ENCODE assay signal across 10 mouse cellular contexts in the genomic region with DNA sequence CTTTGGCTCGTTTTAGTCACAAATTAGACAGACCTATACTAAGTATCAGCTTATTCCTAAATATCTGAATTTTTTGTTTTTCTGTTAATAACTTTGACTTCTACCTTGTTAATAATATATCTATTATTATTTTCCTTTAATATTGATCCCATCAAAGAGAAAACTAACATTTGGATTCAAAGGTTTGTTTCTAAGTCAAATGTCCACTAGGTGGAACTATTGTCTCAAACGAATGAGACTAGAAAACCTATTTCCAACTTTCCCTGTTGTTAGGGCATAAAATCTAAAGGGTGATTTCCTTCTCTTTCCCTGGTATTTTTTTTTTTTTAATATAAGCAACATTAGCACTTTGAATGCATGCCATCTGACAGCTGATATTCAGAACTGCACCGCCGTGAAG. TPM values are rescaled to one million over a fixed set of nuclear protein-coding genes. Genes with fewer than 3 reads are reported as not detected.
DNase-seq lines count a peak whose midpoint lies in the region; ATAC-seq lines count a peak whose summit lies in the region.
"Had no signal": no experiment of that assay in that cellular context is flagged by ENCODE, and none has a peak within 500 bp of the region (broad histone marks: within the 10 kb centered on the region; RNA-seq: fewer than 3 reads in every experiment).

No protein-coding gene starts in this region.

- no peak overlapping the region for H3K9ac ChIP-seq in hindbrain, embryonic 16.5 days (ENCODE audit: low read depth, low read length)
- H3K9ac ChIP-seq: heart, embryonic 15.5 days had no signal

- H3K4me1 ChIP-seq in hindbrain, embryonic 16.5 days (ENCODE audit: control insufficient read depth, insufficient read depth, low read depth, low read length): no peaks in the 10 kb centered on the region
- no peaks in the 10 kb centered on the region for H3K4me1 ChIP-seq in hindbrain, embryonic 10.5 days (replicated peaks)
- H3K4me1 ChIP-seq: heart, embryonic 15.5 days had no signal

- H3K4me3 ChIP-seq in hindbrain, embryonic 16.5 days (ENCODE audit: low read length): no peak overlapping the region
- no peak overlapping the region for H3K4me3 ChIP-seq in hindbrain, embryonic 10.5 days
- H3K4me3 ChIP-seq: heart, embryonic 15.5 days had no signal

- ATAC-seq in hindbrain, embryonic 16.5 days: peak; percentile 50; the same call in 1 of the 2 replicates
- ATAC-seq: activated CD4-positive, CD25-positive, alpha-beta regulatory T cell, adult 4 months had no signal

- H3K36me3 ChIP-seq in hindbrain, embryonic 16.5 days (ENCODE audit: control insufficient read depth, insufficient read depth, low read length): no peaks in the 10 kb centered on the region
- no peaks in the 10 kb centered on the region for H3K36me3 ChIP-seq in hindbrain, embryonic 10.5 days
- H3K36me3 ChIP-seq: heart, embryonic 15.5 days had no signal

- H3K9me3 ChIP-seq in hindbrain, embryonic 16.5 days (ENCODE audit: control insufficient read depth, low read length): no peaks in the 10 kb centered on the region
- no peaks in the 10 kb centered on the region for H3K9me3 ChIP-seq in hindbrain, embryonic 10.5 days
- H3K9me3 ChIP-seq: heart, embryonic 15.5 days had no signal

- H3K4me2 ChIP-seq in hindbrain, embryonic 16.5 days (ENCODE audit: low read length): no peak overlapping the region
- H3K4me2 ChIP-seq: heart, embryonic 15.5 days had no signal

- 29% methylated on average over 4 of the region's 4 CpGs for WGBS in hindbrain, embryonic 16.5 days
- WGBS in hindbrain, embryonic 10.5 days: 47% methylated on average over 4 of the region's 4 CpGs

- no peaks in the 10 kb centered on the region for H3K27me3 ChIP-seq in hindbrain, embryonic 16.5 days (replicated peaks; ENCODE audit: control insufficient read depth, insufficient read depth, low read length)
- H3K27me3 ChIP-seq in hindbrain, embryonic 10.5 days (ENCODE audit: insufficient read depth, poor library complexity, severe bottlenecking): no peaks in the 10 kb centered on the region
- H3K27me3 ChIP-seq: heart, embryonic 15.5 days had no signal

- H3K27ac ChIP-seq in hindbrain, embryonic 16.5 days (ENCODE audit: low read depth, low read length): no peak overlapping the region
- H3K27ac ChIP-seq in hindbrain, embryonic 10.5 days: no peak overlapping the region
- H3K27ac ChIP-seq: heart, embryonic 15.5 days had no signal

- no peak for DNase-seq in hindbrain, embryonic 10.5 days (ENCODE audit: low spot score)
- peak; percentile 22 for DNase-seq in thymus, postnatal 0 days (ENCODE audit: low spot score)
- no peak for DNase-seq in thymus, postnatal 14 days
- DNase-seq in embryo, embryonic 10.5 days (ENCODE audit: low spot score): peak; percentile 84
- no peak for DNase-seq in right cerebral cortex, postnatal 14 days
- DNase-seq in adrenal gland, postnatal 14 days: no peak
- DNase-seq: cerebellum, adult 18-20 months had no signal

RNA-seq across cellular contexts. Expression of gene Ndnf, which starts 20.0 kb away (rescaled TPM):
- polyA plus RNA-seq in hindbrain, embryonic 16.5 days (2015; fragmentation: Nextera tagmentation; extraction: Ambion mirVana): 10.8 and 15.7 TPM in 2 replicates
- 20.0 and 24.7 TPM in 2 replicates for polyA plus RNA-seq in hindbrain, embryonic 10.5 days (2016; fragmentation: Nextera tagmentation; extraction: Ambion mirVana)
- polyA plus RNA-seq in thymus, postnatal 0 days (2015; fragmentation: Nextera tagmentation; extraction: Ambion mirVana): 0.12 and 0.17 TPM in 2 replicates
- 2.1 and 2.7 TPM in 2 replicates for total RNA-seq in adrenal gland, postnatal 14 days (2021)

Comparison
In these comparisons a context has a peak if more than half of its experiments do, and no peak if none do; other contexts are left out.
1. DNase-seq: peak in thymus, postnatal 0 days (single experiment) and embryo, embryonic 10.5 days (single experiment); none in hindbrain, embryonic 10.5 days (single experiment), thymus, postnatal 14 days (single experiment), right cerebral cortex, postnatal 14 days (single experiment) and adrenal gland, postnatal 14 days (single experiment).
2. RNA of gene Ndnf, which starts 20.0 kb away (polyA plus RNA-seq): 20.0 to 24.7 TPM in hindbrain, embryonic 10.5 days and 10.8 to 15.7 TPM in hindbrain, embryonic 16.5 days; 0.12 to 0.17 TPM in thymus, postnatal 0 days; every median in the first group is over 10 times any median in the second.